Mouse (Mus musculus) stomach, embryonic 15.5 days (tissue): Measurements from ENCODE around the gene Mitf. TPM values are rescaled to one million over a fixed set of nuclear protein-coding genes. Genes with fewer than 3 reads are reported as not detected.

ENCODE experiments used
- ATAC-seq: fragments of 200-750 bp; cut with Nextera tagmentation; 2 replicates; pipeline ENCODE4 v1.8.0; 2017; ENCODE audit warnings: low read depth, moderate number of reproducible peaks, moderate TSS enrichment; ENCODE audit not compliant: insufficient read depth, low FRiP score
- H3K27ac ChIP-seq: fragments of 300-500 bp; sonication (generic); 2 replicates; pipeline ENCODE4 v1.5.1; 2015; ENCODE audit warnings: mild to moderate bottlenecking, inconsistent platforms
- H3K27me3 ChIP-seq: fragments of 300-500 bp; sonication (generic); replicated peaks from 2 replicates; pipeline ENCODE4 v1.6.1; 2015; ENCODE audit warnings: inconsistent platforms
- H3K36me3 ChIP-seq: fragments of 300-500 bp; sonication (generic); 2 replicates; pipeline ENCODE4 v1.6.1; 2015; ENCODE audit warnings: inconsistent platforms
- H3K4me1 ChIP-seq: fragments of 300-500 bp; sonication (generic); 2 replicates; pipeline ENCODE4 v1.6.1; 2015; ENCODE audit warnings: inconsistent platforms
- H3K4me2 ChIP-seq: fragments of 300-500 bp; sonication (generic); 2 replicates; pipeline ENCODE4 v1.6.1; 2015; ENCODE audit warnings: mild to moderate bottlenecking, inconsistent platforms
- H3K4me3 ChIP-seq: fragments of 300-500 bp; sonication (generic); replicated peaks from 2 replicates; pipeline ENCODE4 v1.5.1; 2015; ENCODE audit warnings: inconsistent platforms
- H3K9ac ChIP-seq: fragments of 300-500 bp; sonication (generic); 2 replicates; pipeline ENCODE4 v1.6.1; 2015; ENCODE audit warnings: inconsistent platforms
- H3K9me3 ChIP-seq: fragments of 300-500 bp; sonication (generic); 2 replicates; pipeline ENCODE4 v1.6.1; 2016; ENCODE audit warnings: inconsistent platforms
- WGBS: fragments of 180-500 bp; shearing (Covaris S2); methylation state at CpG from one replicate; pipeline ENCODE4 v1.1.7; 2015; 5-methylcytosine and 5-hydroxymethylcytosine counted together
- polyA plus RNA-seq: library from polyadenylated mRNA; unstranded; fragments of >200 nt; fragmentation: Nextera tagmentation; extraction: Ambion mirVana; gene quantifications from 2 replicates; pipeline ENCODE4 v1.2.1, GENCODE M21; 2015

Mitf gene
- polyA plus RNA-seq, 1 experiment from 2014 or later: 2.0 TPM

DNA sequence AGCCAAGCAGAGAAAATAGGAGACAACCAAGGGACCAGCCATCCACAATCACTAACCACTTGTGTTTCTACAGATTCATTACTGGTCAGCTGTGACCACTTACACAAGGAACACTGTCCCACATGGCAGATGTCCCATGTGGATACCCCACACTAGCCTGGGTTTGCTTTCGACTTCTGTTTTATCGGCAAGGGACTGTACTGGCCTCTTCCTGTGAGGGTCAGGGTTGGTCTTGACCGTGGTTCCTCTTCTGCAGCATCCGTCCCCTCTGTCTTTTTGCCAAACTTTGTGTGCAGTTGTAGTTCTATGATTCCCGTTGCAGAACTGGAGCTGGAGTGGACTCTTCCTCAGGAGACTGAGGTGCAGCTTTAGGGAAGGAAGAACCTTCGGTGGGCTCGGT, 59.7 kb downstream of the Mitf start:
- Histone ChIP-seq H3K9ac (no peak overlapping the region), H3K9me3 (no peaks in the 10 kb centered on the region), H3K4me3 (no peak overlapping the region), H3K27me3 (no peaks in the 10 kb centered on the region), H3K4me1 (no peaks in the 10 kb centered on the region), H3K27ac (no peak overlapping the region), H3K4me2 (no peak overlapping the region), H3K36me3 (no peaks in the 10 kb centered on the region)
- no peak for ATAC-seq
- 81% methylated on average over 7 of the region's 7 CpGs for WGBS

DNA sequence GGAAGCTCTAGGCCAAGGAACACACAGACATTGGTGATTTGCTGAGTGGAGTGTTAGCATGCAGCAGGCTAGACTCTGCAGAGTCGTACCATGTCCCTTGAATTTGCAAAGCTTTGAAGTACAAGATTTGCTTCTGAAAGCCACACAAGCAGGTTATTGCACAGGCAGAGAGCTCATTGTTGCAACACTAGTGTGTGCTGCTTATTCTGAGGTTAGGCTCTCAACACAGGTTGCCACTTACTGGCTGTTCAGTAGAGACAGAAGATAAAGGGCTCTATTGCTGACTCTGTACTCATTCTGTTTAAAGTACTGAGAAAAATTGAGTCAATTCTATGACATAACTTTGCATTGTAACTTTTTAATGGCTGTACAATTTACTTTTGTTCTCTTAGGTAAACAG, 61.2 kb downstream of the Mitf start:
- no peak overlapping the region for H3K27ac ChIP-seq
- H3K9ac ChIP-seq: no peak overlapping the region
- WGBS: 79% methylated on average over 1 of the region's 1 CpGs
- no peak overlapping the region for H3K4me2 ChIP-seq
- H3K27me3 ChIP-seq: no peaks in the 10 kb centered on the region
- ATAC-seq: no peak
- H3K4me1 ChIP-seq: no peaks in the 10 kb centered on the region
- H3K9me3 ChIP-seq: no peaks in the 10 kb centered on the region
- H3K4me3 ChIP-seq: no peak overlapping the region
- no peaks in the 10 kb centered on the region for H3K36me3 ChIP-seq

- Histone ChIP-seq H3K27ac (no peak overlapping the region), H3K36me3 (no peaks in the 10 kb centered on the region), H3K4me3 (no peak overlapping the region), H3K27me3 (no peaks in the 10 kb centered on the region), H3K4me1 (no peaks in the 10 kb centered on the region), H3K9me3 (no peaks in the 10 kb centered on the region), H3K9ac (no peak overlapping the region), H3K4me2 (no peak overlapping the region)
- ATAC-seq: no peak
- WGBS: 83% methylated on average over 4 of the region's 4 CpGs
These were observed 63.1 kb downstream of the Mitf start for GRCm38 (mm10) chr6:97869953-97870352.

- Histone ChIP-seq H3K4me3 (no peak overlapping the region), H3K9me3 (no peaks in the 10 kb centered on the region), H3K27me3 (no peaks in the 10 kb centered on the region), H3K4me1 (no peaks in the 10 kb centered on the region), H3K9ac (no peak overlapping the region), H3K4me2 (no peak overlapping the region), H3K36me3 (no peaks in the 10 kb centered on the region), H3K27ac (no peak overlapping the region)
- ATAC-seq: no peak
- WGBS: 88% methylated on average over 4 of the region's 4 CpGs
These were observed 64.6 kb downstream of the Mitf start for GRCm38 (mm10) chr6:97871296-97872030.

- H3K27me3 ChIP-seq: no peaks in the 10 kb centered on the region
- H3K9ac ChIP-seq: no peak overlapping the region
- 57% methylated on average over 2 of the region's 2 CpGs for WGBS
- no peak overlapping the region for H3K4me3 ChIP-seq
- no peaks in the 10 kb centered on the region for H3K36me3 ChIP-seq
- H3K27ac ChIP-seq: no peak overlapping the region
- no peaks in the 10 kb centered on the region for H3K4me1 ChIP-seq
- H3K4me2 ChIP-seq: no peak overlapping the region
- H3K9me3 ChIP-seq: no peaks in the 10 kb centered on the region
- no peak for ATAC-seq
These were observed 66.2 kb downstream of the Mitf start for GRCm38 (mm10) chr6:97873102-97873501.

DNA sequence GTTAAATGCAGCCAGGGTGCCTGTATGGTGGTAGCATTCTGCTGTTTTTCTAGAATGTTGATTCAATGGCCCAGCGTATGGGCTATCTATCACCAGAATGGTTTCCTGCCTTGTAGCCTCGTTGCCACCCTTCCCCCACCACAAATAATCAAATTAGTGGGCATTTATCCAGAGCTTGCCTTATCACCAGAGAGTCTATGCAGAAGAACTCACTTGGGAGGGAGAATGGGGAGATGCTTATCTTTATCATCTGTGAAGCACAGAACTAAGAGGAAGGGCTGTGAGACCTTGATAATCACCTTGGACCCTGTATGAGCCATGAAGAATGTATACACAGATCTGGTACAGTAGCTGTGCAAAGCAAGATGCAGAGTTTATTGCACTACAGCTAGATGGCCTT, 70.1 kb downstream of the Mitf start:
- Histone ChIP-seq H3K27ac (no peak overlapping the region), H3K4me2 (no peak overlapping the region), H3K27me3 (no peaks in the 10 kb centered on the region), H3K9ac (no peak overlapping the region), H3K4me1 (no peaks in the 10 kb centered on the region), H3K36me3 (no peaks in the 10 kb centered on the region), H3K9me3 (no peaks in the 10 kb centered on the region), H3K4me3 (no peak overlapping the region)
- ATAC-seq: no peak
- 70% methylated on average over 2 of the region's 2 CpGs for WGBS

- H3K4me2 ChIP-seq: no peak overlapping the region
- no peaks in the 10 kb centered on the region for H3K4me1 ChIP-seq
- H3K4me3 ChIP-seq: no peak overlapping the region
- 74% methylated on average over 6 of the region's 6 CpGs for WGBS
- no peaks in the 10 kb centered on the region for H3K36me3 ChIP-seq
- no peak overlapping the region for H3K27ac ChIP-seq
- H3K9me3 ChIP-seq: no peaks in the 10 kb centered on the region
- no peaks in the 10 kb centered on the region for H3K27me3 ChIP-seq
- no peak overlapping the region for H3K9ac ChIP-seq
- no peak for ATAC-seq
These were observed 70.6 kb downstream of the Mitf start for GRCm38 (mm10) chr6:97877492-97877891.

DNA sequence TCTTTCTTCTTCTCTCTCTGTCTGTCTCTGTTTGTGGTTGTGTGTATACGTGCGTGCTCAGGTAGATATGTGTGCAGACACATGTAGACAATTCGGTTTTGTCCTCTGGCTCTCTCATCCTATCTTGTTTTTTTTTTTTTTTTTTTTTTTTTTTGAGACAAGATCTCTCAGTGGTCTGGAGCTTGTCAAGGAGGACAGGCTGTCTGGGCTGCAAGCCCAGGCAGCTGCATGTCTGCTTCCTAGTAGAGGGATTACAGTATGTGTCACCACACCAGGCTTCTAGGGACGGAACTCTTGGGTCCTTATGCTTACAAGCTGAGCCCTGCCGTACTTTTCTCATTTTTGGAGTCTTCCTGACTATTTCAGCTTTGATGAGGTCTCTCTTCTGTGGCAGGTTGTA, 73.5 kb downstream of the Mitf start:
- Histone ChIP-seq H3K27ac (no peak overlapping the region), H3K9me3 (no peaks in the 10 kb centered on the region), H3K27me3 (no peaks in the 10 kb centered on the region), H3K4me1 (no peaks in the 10 kb centered on the region), H3K4me2 (no peak overlapping the region), H3K36me3 (no peaks in the 10 kb centered on the region), H3K4me3 (no peak overlapping the region), H3K9ac (no peak overlapping the region)
- 53% methylated on average over 5 of the region's 5 CpGs for WGBS
- no peak for ATAC-seq

- H3K27me3 ChIP-seq: no peaks in the 10 kb centered on the region
- H3K4me1 ChIP-seq: no peaks in the 10 kb centered on the region
- H3K9ac ChIP-seq: no peak overlapping the region
- H3K4me3 ChIP-seq: no peak overlapping the region
- WGBS: 38% methylated on average over 3 of the region's 3 CpGs
- ATAC-seq: no peak
- H3K36me3 ChIP-seq: no peaks in the 10 kb centered on the region
- H3K4me2 ChIP-seq: no peak overlapping the region
- H3K9me3 ChIP-seq: no peaks in the 10 kb centered on the region
- no peak overlapping the region for H3K27ac ChIP-seq
These were observed 75.1 kb downstream of the Mitf start for GRCm38 (mm10) chr6:97881935-97882334.

DNA sequence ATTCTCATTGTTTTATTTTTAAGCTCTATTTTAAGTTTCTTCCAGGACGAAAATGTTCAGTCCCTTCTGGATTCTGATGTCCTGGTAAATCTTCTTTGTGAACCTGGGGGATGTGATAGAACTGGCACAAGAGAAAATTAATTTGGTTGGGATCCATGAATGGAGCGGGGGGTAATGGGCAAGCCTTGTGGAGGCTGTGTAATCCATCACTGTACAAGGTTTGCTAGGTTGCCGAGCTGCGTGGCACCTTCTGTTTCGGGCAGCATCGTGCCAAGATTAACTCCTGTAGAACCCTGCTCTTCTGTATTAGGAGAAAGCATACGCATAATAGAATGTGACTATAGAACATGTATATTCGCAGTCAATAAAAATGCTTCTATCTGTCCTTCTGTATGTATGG, 76.1 kb downstream of the Mitf start:
- WGBS: 77% methylated on average over 8 of the region's 8 CpGs
- ATAC-seq: no peak
- no peak overlapping the region for H3K27ac ChIP-seq

DNA sequence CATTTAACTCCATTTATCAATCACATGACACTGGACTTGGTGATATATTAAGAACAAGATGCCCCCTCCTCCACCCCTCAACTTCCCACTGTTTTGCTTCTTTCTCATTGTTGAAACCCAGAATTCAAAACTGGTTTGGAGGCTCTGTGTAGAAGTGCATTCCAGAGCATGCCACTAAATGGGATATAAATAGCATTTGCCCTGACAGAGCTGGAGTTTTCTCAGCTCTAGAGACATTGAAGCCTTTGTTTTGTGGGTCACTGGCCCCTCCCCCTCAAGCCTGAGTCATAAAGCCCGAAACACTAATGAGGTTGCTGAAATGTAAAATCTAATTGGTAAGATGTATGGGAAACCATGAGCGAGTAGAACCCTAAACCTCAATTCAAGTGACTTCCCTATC, 76.6 kb downstream of the Mitf start:
- H3K27me3 ChIP-seq: no peaks in the 10 kb centered on the region
- no peaks in the 10 kb centered on the region for H3K4me1 ChIP-seq
- ATAC-seq: no peak
- no peak overlapping the region for H3K4me2 ChIP-seq
- WGBS: 63% methylated on average over 2 of the region's 2 CpGs
- no peaks in the 10 kb centered on the region for H3K36me3 ChIP-seq
- H3K9ac ChIP-seq: no peak overlapping the region
- H3K9me3 ChIP-seq: no peaks in the 10 kb centered on the region
- no peak overlapping the region for H3K4me3 ChIP-seq
- no peak overlapping the region for H3K27ac ChIP-seq

More for the DNA sequence above, 76.1 kb downstream of the Mitf start:
- Histone ChIP-seq H3K36me3 (no peaks in the 10 kb centered on the region), H3K9ac (no peak overlapping the region), H3K4me1 (no peaks in the 10 kb centered on the region), H3K9me3 (no peaks in the 10 kb centered on the region), H3K4me2 (no peak overlapping the region), H3K4me3 (no peak overlapping the region), H3K27me3 (no peaks in the 10 kb centered on the region)

GRCm38 (mm10) chr6:97884971-97885370, 78.1 kb downstream of the Mitf start:
- Histone ChIP-seq H3K4me3 (no peak overlapping the region), H3K36me3 (no peaks in the 10 kb centered on the region), H3K4me1 (no peaks in the 10 kb centered on the region), H3K4me2 (no peak overlapping the region), H3K9ac (no peak overlapping the region), H3K27ac (no peak overlapping the region), H3K9me3 (no peaks in the 10 kb centered on the region), H3K27me3 (no peaks in the 10 kb centered on the region)
- 84% methylated on average over 4 of the region's 4 CpGs for WGBS
- no peak for ATAC-seq

DNA sequence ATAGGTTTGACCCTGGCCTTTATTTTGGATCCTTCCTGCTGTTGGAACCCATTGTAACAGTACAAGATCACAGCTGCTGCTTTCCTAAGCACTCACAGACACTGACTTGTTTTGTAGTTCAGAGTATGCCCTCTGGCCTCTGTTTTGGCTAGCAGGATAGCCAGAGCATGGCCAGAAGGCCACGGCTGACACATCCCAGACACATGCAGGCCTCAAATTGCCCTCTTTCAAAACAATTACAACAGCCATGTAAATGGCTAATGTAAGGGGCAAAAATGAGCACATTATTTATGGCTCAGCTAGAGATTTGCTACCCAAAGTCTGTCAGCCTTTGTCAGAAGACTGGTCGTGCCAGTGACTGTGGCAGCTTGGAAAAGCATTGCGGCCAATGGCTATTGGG, 78.8 kb downstream of the Mitf start:
- H3K4me2 ChIP-seq: no peak overlapping the region
- no peaks in the 10 kb centered on the region for H3K36me3 ChIP-seq
- WGBS: 78% methylated on average over 3 of the region's 3 CpGs
- no peaks in the 10 kb centered on the region for H3K27me3 ChIP-seq
- no peaks in the 10 kb centered on the region for H3K4me1 ChIP-seq
- no peak overlapping the region for H3K27ac ChIP-seq
- H3K4me3 ChIP-seq: no peak overlapping the region
- no peak for ATAC-seq
- no peaks in the 10 kb centered on the region for H3K9me3 ChIP-seq
- H3K9ac ChIP-seq: no peak overlapping the region
